Mouse (Mus musculus) limb, embryonic 11.5 days (tissue): ENCODE data around the gene Vmn2r21. TPM values are rescaled to one million over a fixed set of nuclear protein-coding genes. Genes with fewer than 3 reads are reported as not detected.
"Not testable (repeated sequence)": the region's sequence is repeated elsewhere in the genome, so short reads cannot be mapped to it uniquely, and the experiment has no call there.

Experiments
- ATAC-seq: fragments of 200-750 bp; cut with Nextera tagmentation; 2 replicates; pipeline ENCODE4 v1.8.0; 2017; ENCODE audit warnings: low read depth; ENCODE audit not compliant: insufficient number of reproducible peaks, low FRiP score, low TSS enrichment
- DNase-seq: peaks from one replicate; pipeline ENCODE4 v3.0.0-alpha.2; 2015; ENCODE audit warnings: low spot score
- H3K27ac ChIP-seq: fragments of 300-500 bp; sonication (generic); replicated peaks from 2 replicates; pipeline ENCODE4 v1.5.1; 2014; ENCODE audit warnings: low read depth, mild to moderate bottlenecking, low read length
- H3K27me3 ChIP-seq: fragments of 300-500 bp; sonication (generic); 2 replicates; pipeline ENCODE4 v1.6.1; 2014; ENCODE audit warnings: mild to moderate bottlenecking, low read length, mixed read lengths; ENCODE audit not compliant: control insufficient read depth, insufficient read depth
- H3K36me3 ChIP-seq: fragments of 300-500 bp; sonication (generic); 2 replicates; pipeline ENCODE4 v1.6.1; 2014; ENCODE audit warnings: mild to moderate bottlenecking, low read length, moderate library complexity, mixed read lengths; ENCODE audit not compliant: control insufficient read depth, insufficient read depth
- H3K4me1 ChIP-seq: fragments of 300-500 bp; sonication (generic); 2 replicates; pipeline ENCODE4 v1.6.1; 2014; ENCODE audit warnings: low read length, mixed read lengths; ENCODE audit not compliant: control insufficient read depth, insufficient read depth
- H3K4me2 ChIP-seq: fragments of 300-500 bp; sonication (generic); 2 replicates; pipeline ENCODE4 v1.6.1; 2014; ENCODE audit warnings: low read depth, mild to moderate bottlenecking, moderate library complexity; ENCODE audit not compliant: severe bottlenecking
- H3K4me3 ChIP-seq: fragments of 300-500 bp; sonication (generic); 2 replicates; pipeline ENCODE4 v1.5.1; 2014; ENCODE audit warnings: low read depth, low read length
- H3K9ac ChIP-seq: fragments of 300-500 bp; sonication (generic); 2 replicates; pipeline ENCODE4 v1.6.1; 2014; ENCODE audit warnings: mild to moderate bottlenecking, low read length
- H3K9me3 ChIP-seq: fragments of 300-500 bp; sonication (generic); 2 replicates; pipeline ENCODE4 v1.6.1; 2016; ENCODE audit warnings: low read length; ENCODE audit not compliant: control insufficient read depth
- WGBS: fragments of 180-500 bp; shearing (Covaris S2); extraction: QIAGEN DNeasy Blood & Tissue Kit; methylation state at CpG from one replicate; pipeline ENCODE4 v1.1.7; 2014; 5-methylcytosine and 5-hydroxymethylcytosine counted together
- polyA plus RNA-seq: library from polyadenylated mRNA; unstranded; fragments of >200 nt; fragmentation: Nextera tagmentation; extraction: Ambion mirVana; gene quantifications from 2 replicates; pipeline ENCODE4 v1.2.1, GENCODE M21; 2014

Gene Vmn2r21
- not detected in 2 replicates for polyA plus RNA-seq

- not testable (repeated sequence) for H3K36me3 ChIP-seq, H3K9me3 ChIP-seq, ATAC-seq, H3K9ac ChIP-seq, H3K4me3 ChIP-seq, H3K4me1 ChIP-seq, H3K4me2 ChIP-seq, DNase-seq, H3K27me3 ChIP-seq, H3K27ac ChIP-seq
- no CpG with 5 or more reads among the region's 4 CpGs for WGBS
These were observed at the start of gene Vmn2r21 for GRCm38 (mm10) chr6:123533306-123533705. Gene Vmn2r21, minus strand, starts transcription at chr6:123533406.

DNA sequence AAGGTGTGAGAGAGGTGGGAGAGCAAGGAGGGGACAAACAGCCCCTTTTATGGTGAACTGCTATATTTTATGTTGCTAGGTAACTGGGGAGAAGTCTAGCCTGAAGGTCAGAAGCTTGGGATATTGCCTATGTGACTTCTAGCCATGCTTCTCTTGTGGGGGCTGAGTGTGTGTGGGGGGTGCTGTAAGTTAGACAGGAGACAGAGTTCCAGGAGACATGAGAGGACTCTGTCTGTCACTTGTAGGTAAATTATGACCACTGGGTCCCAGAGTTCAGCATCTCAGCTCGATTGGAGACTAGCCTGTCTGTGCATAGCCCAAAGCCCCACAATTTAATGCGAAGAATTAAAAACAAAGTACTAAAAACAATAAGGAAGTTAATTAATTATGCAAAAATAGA, 41.5 kb upstream of the Vmn2r21 start:
- H3K4me3 ChIP-seq, ATAC-seq, H3K27ac ChIP-seq, H3K4me1 ChIP-seq, DNase-seq, H3K27me3 ChIP-seq, H3K9me3 ChIP-seq, H3K4me2 ChIP-seq, H3K9ac ChIP-seq, H3K36me3 ChIP-seq: not testable (repeated sequence)
- no CpG with 5 or more reads among the region's 2 CpGs for WGBS

DNA sequence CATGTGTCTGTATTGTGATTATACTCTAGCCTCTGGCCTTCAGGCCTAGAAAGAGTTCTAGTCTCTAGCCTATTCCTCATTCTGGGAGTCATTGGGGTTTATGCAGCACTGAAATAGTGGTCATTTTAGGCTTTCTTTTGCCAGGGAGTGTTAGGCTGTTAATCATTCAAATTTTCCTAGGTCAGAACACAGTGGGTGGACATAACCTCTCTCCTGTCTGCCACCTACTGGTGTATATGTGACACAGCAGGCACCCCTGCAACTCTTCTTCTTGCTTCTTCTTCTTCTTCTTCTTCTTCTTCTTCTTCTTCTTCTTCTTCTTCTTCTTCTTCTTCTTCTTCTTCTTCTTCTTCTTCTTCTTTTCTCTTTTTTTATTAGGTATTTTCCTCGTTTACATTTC, 6.5 kb upstream of the Vmn2r21 start:
- not testable (repeated sequence) for H3K27ac ChIP-seq, H3K4me3 ChIP-seq
- WGBS: no CpG with 5 or more reads among the region's 1 CpGs

GRCm38 (mm10) chr6:123522263-123523011, 10.8 kb downstream of the Vmn2r21 start:
- H3K27ac ChIP-seq, ATAC-seq, H3K9me3 ChIP-seq, H3K4me2 ChIP-seq, DNase-seq, H3K4me3 ChIP-seq, H3K36me3 ChIP-seq, H3K9ac ChIP-seq, H3K4me1 ChIP-seq, H3K27me3 ChIP-seq: not testable (repeated sequence)
- WGBS: no CpG with 5 or more reads among the region's 8 CpGs

More for the DNA sequence above, 6.5 kb upstream of the Vmn2r21 start:
- not testable (repeated sequence) for DNase-seq, H3K4me2 ChIP-seq, H3K9me3 ChIP-seq, H3K4me1 ChIP-seq, H3K9ac ChIP-seq, H3K36me3 ChIP-seq, H3K27me3 ChIP-seq, ATAC-seq

DNA sequence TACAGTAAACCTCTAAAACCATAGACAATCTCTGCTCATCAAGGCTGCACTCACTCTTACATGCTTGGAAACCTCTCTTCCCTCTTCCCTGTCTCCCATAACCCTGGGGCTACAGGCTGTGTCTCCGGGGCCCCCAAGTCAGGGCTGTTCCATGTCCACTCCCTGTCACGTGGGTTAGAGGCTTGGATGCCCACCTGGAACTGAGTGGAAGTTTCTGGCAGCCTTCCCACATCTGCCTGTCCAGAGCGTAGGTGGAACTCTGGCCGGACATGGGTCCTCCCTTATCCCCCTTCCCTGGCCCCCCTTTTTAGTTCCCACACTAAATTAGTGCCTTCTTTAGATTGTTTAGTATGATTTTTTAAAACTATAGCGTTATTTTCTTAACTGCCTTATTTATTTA, 60.2 kb downstream of the Vmn2r21 start:
- not testable (repeated sequence) for ATAC-seq, H3K9ac ChIP-seq, H3K9me3 ChIP-seq, H3K36me3 ChIP-seq, H3K4me1 ChIP-seq, H3K27me3 ChIP-seq, H3K4me3 ChIP-seq, H3K4me2 ChIP-seq, H3K27ac ChIP-seq, DNase-seq
- WGBS: no CpG with 5 or more reads among the region's 5 CpGs

DNA sequence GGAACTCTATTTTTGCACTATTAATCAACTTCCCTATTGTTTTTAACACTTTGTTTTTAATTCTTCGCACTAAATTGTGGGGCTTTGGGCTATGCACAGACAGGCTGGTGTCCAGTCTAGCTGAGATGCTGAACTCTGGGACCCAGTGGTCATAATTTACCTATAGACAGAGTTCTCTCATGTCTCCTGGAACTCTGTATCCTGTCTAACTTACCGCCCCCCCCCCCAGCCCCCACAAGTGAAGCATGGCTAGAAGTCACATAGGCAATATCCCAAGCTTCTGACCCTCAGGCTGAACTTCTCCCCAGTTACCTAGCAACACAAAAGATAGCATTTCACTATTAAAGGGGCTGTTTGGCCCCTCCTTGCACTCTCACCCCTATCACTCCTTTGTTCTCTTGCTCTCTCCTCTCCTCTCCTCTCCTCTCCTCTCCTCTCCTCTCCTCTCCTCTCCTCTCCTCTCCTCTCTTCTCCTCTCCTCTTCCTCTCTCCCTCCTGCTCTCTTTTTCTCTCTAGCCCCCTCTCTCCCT, 60.7 kb downstream of the Vmn2r21 start:
- H3K36me3 ChIP-seq, H3K9ac ChIP-seq, H3K4me2 ChIP-seq, DNase-seq, H3K4me1 ChIP-seq, H3K4me3 ChIP-seq, H3K27ac ChIP-seq, H3K27me3 ChIP-seq, H3K9me3 ChIP-seq, ATAC-seq: not testable (repeated sequence)
- WGBS: no CpG with 5 or more reads among the region's 2 CpGs

DNA sequence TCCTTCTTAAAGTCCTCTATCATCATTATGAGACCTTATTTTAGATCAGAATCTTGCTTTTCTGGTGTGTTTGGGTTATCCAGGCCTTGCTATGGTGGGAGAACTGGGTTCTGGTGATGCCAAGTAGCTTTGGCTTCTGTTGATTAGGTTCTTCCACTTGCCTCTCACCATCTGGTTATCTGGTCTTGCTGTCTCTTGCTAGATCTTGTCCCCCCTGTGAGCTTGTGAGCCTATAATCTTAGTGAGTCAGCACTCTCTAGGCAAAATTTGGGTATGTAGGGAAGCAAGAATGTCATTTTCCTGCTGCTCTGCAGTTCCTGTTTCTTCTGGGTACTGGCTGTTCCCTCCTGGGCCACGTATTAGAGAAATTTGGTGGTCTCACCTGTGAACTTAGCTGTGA, 64.6 kb downstream of the Vmn2r21 start:
- not testable (repeated sequence) for DNase-seq, H3K4me1 ChIP-seq, H3K27me3 ChIP-seq, H3K9me3 ChIP-seq, H3K4me2 ChIP-seq, H3K9ac ChIP-seq, H3K4me3 ChIP-seq, H3K27ac ChIP-seq, H3K36me3 ChIP-seq, ATAC-seq
- WGBS: no CpG with 5 or more reads among the region's 1 CpGs
